Mouse (Mus musculus) cerebellum, adult 2 months (tissue): ENCODE data around the gene Mfap3.

Source experiments
- CTCF ChIP-seq: fragments of 200-500 bp; IDR thresholded peaks from 2 replicates; pipeline ENCODE4 v1.5.1; 2011; ENCODE audit warnings: low read depth, mild to moderate bottlenecking, control low read depth, low read length, moderate library complexity, borderline replicate concordance; ENCODE audit not compliant: insufficient read depth
- POLR2A ChIP-seq: fragments of 200-500 bp; IDR thresholded peaks from 2 replicates; pipeline ENCODE4 v1.6.1; 2011; ENCODE audit warnings: low read length, control low read depth, borderline replicate concordance; ENCODE audit not compliant: insufficient read depth

DNA sequence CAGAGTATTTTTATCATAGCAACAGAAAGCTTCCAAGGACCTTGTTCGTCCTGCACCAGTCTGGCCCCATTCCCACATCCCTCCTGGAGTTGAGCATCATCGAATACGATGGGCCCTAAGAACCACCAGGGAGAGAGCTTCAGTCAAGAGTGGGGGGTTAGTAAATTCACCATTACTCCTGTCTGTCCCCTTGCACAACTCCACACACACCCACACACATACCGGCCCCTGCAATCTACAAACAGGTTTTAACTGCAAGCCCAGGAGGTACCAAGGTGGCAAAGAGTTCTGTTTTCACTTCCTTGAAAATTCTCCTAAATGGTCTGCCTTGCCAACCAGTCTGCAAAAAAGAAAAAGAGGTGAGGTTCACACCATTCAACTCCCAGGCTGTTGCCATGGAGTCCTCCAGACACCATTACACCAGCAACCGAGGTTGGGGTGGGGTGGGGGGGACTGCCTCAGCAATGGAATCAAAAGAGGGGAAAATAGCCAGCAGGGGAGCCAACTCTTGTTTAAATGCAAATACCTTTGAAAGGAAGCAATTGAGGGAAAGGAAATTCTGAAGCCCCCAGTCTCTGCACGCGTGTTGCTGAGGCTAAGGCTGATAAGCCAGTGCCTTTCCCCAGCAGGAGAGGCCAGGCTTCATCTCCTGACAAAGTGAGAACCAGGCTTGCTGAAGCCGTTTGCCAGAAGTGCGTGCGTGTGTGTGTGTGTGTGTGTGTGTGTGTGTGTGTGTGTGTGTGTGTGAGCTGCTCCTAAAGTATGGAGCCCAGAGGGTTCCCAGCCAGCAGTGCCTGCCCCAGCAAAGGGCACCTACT, 64.6 kb downstream of the Mfap3 start:
- TF ChIP-seq POLR2A (no peak), CTCF (no peak)
